Mouse (Mus musculus) midbrain, embryonic 10.5 days (tissue): ENCODE measurements at regions not wholly inside any gene's neighbourhood (a gene's known extent, or its start where the extent isn't known, plus 50 kb on each side); places are given as distances from the start of the nearest gene placed in this dataset.

Source experiments
- DNase-seq: peaks from one replicate; pipeline ENCODE4 v3.0.0-alpha.2; 2017; ENCODE audit warnings: low spot score
- H3K27ac ChIP-seq: fragments of 300-500 bp; sonication (generic); replicated peaks from 2 replicates; pipeline ENCODE4 v1.5.1; 2016; ENCODE audit warnings: mild to moderate bottlenecking
- H3K27me3 ChIP-seq: fragments of 300-500 bp; sonication (generic); 2 replicates; pipeline ENCODE4 v1.6.1; 2016; ENCODE audit warnings: low read depth, mild to moderate bottlenecking; ENCODE audit not compliant: poor library complexity, severe bottlenecking
- H3K36me3 ChIP-seq: fragments of 300-500 bp; sonication (generic); 2 replicates; pipeline ENCODE4 v1.6.1; 2016; ENCODE audit warnings: mild to moderate bottlenecking, moderate library complexity
- H3K4me1 ChIP-seq: fragments of 300-500 bp; sonication (generic); 2 replicates; pipeline ENCODE4 v1.6.1; 2016
- H3K4me3 ChIP-seq: fragments of 300-500 bp; sonication (generic); 2 replicates; pipeline ENCODE4 v1.5.1; 2016; ENCODE audit warnings: mild to moderate bottlenecking, moderate library complexity
- H3K9me3 ChIP-seq: fragments of 300-500 bp; sonication (generic); replicated peaks from 2 replicates; pipeline ENCODE4 v1.6.1; 2016; ENCODE audit warnings: mild to moderate bottlenecking
- WGBS: fragments of 180-500 bp; shearing (Covaris S2); methylation state at CpG from one replicate; pipeline ENCODE4 v1.1.7; 2016; 5-methylcytosine and 5-hydroxymethylcytosine counted together

DNA sequence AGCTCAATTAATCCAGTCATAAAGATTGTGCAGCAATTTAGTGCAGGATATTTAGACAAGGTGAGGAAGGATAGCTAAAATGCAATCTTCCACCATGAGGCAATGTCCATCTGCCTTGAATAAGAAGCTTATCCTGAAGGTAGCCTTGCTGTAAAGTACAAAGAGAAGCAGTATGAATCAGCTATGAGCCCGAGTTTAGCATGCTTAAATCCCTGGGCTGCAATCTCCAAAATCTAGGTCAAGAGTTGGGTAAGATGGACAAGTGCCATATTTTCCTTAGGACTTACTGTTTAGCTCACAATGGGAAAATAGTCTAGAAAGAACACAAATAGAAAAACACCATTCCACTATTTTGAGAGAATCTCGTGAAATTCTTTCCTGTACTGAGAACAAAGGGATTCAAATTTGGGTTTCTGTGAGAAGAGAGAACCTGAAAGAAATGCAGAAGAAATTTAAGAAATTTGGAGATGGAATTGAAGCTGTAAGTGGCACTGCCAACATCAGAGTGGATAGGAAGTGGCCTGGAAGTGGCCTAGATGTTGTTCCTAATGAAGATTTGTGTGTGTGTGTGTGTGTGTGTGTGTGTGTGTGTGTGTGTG is 449.9 kb downstream of the Tns3 start:
- WGBS: 72% methylated on average over 2 of the region's 2 CpGs
- Histone ChIP-seq H3K36me3 (no peaks in the 10 kb centered on the region), H3K4me3 (no peak overlapping the region), H3K9me3 (no peaks in the 10 kb centered on the region), H3K27ac (no peak overlapping the region), H3K27me3 (no peaks in the 10 kb centered on the region), H3K4me1 (no peaks in the 10 kb centered on the region)
- DNase-seq: no peak

DNA sequence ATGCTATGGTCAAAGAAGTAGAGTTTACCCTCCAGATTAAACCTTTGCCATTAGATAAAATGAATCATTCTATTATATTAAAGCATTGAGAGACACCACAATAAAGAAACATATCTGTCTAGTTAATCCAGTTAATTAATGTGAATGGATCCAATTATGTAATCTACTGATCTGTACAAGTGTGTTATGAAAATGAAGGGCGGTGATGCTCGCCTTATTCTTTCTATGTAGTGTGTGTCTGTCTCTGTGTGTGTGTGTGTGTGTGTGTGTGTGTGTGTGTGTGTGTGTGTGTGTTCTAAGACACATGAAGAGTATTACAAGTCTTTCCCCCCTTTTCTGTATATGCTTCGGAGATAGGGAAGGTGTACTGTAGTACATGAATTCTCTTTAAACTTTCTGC is 451.2 kb downstream of the Tns3 start:
- Histone ChIP-seq H3K36me3 (no peaks in the 10 kb centered on the region), H3K9me3 (no peaks in the 10 kb centered on the region), H3K27me3 (no peaks in the 10 kb centered on the region), H3K4me1 (no peaks in the 10 kb centered on the region), H3K4me3 (no peak overlapping the region), H3K27ac (no peak overlapping the region)
- no peak for DNase-seq
- WGBS: 94% methylated on average over 3 of the region's 3 CpGs

DNA sequence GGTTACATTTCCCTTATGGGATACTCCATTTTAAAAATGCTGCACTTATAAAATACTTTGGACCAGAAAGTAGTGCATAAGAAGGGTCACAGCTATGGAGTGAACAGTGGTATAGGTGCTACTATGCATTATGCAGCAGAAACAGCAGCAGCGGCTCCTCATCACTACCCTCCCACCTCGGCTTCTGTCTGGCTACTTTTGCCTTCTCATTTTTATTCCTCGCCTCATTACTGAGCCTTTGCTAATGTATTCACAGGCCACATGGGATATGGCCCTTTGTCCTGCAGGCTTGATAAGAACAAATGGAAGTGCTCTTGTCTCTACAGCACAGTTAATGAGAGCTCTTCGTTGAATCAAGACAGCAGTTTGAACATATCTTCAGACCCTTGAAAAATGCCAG is 451.6 kb downstream of the Tns3 start:
- H3K4me3 ChIP-seq: no peak overlapping the region
- no peaks in the 10 kb centered on the region for H3K9me3 ChIP-seq
- no peaks in the 10 kb centered on the region for H3K27me3 ChIP-seq
- H3K36me3 ChIP-seq: no peaks in the 10 kb centered on the region
- no peak for DNase-seq
- 83% methylated on average over 4 of the region's 4 CpGs for WGBS
- H3K27ac ChIP-seq: no peak overlapping the region
- H3K4me1 ChIP-seq: no peaks in the 10 kb centered on the region

DNA sequence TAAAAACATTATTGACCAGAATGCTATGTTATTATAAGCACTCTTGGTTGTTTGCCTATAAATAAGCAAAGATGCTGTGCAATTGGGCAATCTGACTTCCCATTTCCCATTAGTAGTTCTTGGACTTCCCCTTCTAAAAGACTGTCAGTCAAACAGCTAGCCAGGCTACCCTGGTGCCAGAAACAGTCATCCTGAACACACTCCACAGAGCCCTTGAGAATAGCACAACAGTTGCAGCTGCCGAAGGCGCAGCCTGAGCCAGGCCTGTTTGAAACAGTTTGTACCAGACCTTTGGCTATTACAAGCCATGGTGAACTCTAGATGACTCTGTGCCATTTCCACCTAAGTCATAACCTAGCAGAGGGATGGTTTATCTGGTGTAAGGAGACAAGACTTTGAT is 455.3 kb downstream of the Tns3 start:
- H3K36me3 ChIP-seq: no peaks in the 10 kb centered on the region
- WGBS: 95% methylated on average over 2 of the region's 2 CpGs
- no peaks in the 10 kb centered on the region for H3K9me3 ChIP-seq
- no peaks in the 10 kb centered on the region for H3K4me1 ChIP-seq
- H3K27ac ChIP-seq: no peak overlapping the region
- no peak overlapping the region for H3K4me3 ChIP-seq
- DNase-seq: no peak
- H3K27me3 ChIP-seq: no peaks in the 10 kb centered on the region

DNA sequence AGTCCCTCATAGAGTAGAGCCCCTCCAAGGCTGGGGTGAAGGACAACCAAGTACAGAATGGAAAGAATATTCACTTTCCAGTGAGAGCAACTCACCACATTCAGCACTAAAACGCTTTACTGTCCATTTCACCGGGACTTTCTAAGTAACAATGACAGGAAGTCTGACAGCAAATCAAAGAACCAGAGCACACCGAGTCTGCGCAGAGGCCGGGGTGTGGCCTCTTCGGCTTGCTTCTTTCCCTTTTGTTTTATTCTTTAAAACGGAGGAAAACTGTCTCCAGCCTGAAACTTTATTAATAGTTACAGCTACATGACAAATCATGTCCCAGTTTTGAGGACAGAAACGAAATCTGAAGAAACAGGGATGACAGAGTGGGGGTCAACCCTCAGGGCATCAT is 465.0 kb downstream of the Tns3 start:
- WGBS: 85% methylated on average over 8 of the region's 8 CpGs
- no peaks in the 10 kb centered on the region for H3K9me3 ChIP-seq
- no peak overlapping the region for H3K27ac ChIP-seq
- H3K27me3 ChIP-seq: no peaks in the 10 kb centered on the region
- DNase-seq: no peak
- no peak overlapping the region for H3K4me3 ChIP-seq
- H3K36me3 ChIP-seq: no peaks in the 10 kb centered on the region
- H3K4me1 ChIP-seq: no peaks in the 10 kb centered on the region
